Mouse (Mus musculus) neural tube, embryonic 14.5 days (tissue): ENCODE measurements around the gene Micall2. TPM values are rescaled to one million over a fixed set of nuclear protein-coding genes. Genes with fewer than 3 reads are reported as not detected.

Experiments used
- ATAC-seq: fragments of 200-750 bp; cut with Nextera tagmentation; 2 replicates; pipeline ENCODE4 v1.8.0; 2017; ENCODE audit warnings: low read depth, mild to moderate bottlenecking, moderate TSS enrichment, moderate library complexity
- H3K27ac ChIP-seq: fragments of 300-500 bp; sonication (generic); 2 replicates; pipeline ENCODE4 v1.5.1; 2014; ENCODE audit warnings: low read depth, mild to moderate bottlenecking, control low read depth, low read length, moderate library complexity, mixed read lengths
- H3K27me3 ChIP-seq: fragments of 300-500 bp; sonication (generic); 2 replicates; pipeline ENCODE4 v1.6.1; 2014; ENCODE audit warnings: low read length; ENCODE audit not compliant: control insufficient read depth, insufficient read depth
- H3K36me3 ChIP-seq: fragments of 300-500 bp; sonication (generic); 2 replicates; pipeline ENCODE4 v1.6.1; 2014; ENCODE audit warnings: low read length, mixed read lengths; ENCODE audit not compliant: control insufficient read depth, insufficient read depth
- H3K4me1 ChIP-seq: fragments of 300-500 bp; sonication (generic); 2 replicates; pipeline ENCODE4 v1.6.1; 2014; ENCODE audit warnings: low read length; ENCODE audit not compliant: control insufficient read depth, insufficient read depth
- H3K4me2 ChIP-seq: fragments of 300-500 bp; sonication (generic); 2 replicates; pipeline ENCODE4 v1.6.1; 2014; ENCODE audit warnings: mild to moderate bottlenecking, low read depth, low read length, control low read depth
- H3K4me3 ChIP-seq: fragments of 300-500 bp; sonication (generic); 2 replicates; pipeline ENCODE4 v1.5.1; 2014; ENCODE audit warnings: low read depth, low read length, control low read depth, mixed read lengths
- H3K9ac ChIP-seq: fragments of 300-500 bp; sonication (generic); replicated peaks from 2 replicates; pipeline ENCODE4 v1.6.1; 2014; ENCODE audit warnings: low read depth, mild to moderate bottlenecking, control low read depth, low read length, mixed read lengths
- H3K9me3 ChIP-seq: fragments of 300-500 bp; sonication (generic); 2 replicates; pipeline ENCODE4 v1.6.1; 2016; ENCODE audit warnings: low read length; ENCODE audit not compliant: control insufficient read depth
- WGBS: fragments of 180-500 bp; shearing (Covaris S2); extraction: QIAGEN DNeasy Blood & Tissue Kit; methylation state at CpG from one replicate; pipeline ENCODE4 v1.1.7; 2014; 5-methylcytosine and 5-hydroxymethylcytosine counted together
- microRNA-seq: library from miRNA; unstranded; fragments of <30 nt; microRNA quantifications from one replicate; pipeline ENCODE4, GENCODE M21; 2016
- polyA plus RNA-seq: library from polyadenylated mRNA; unstranded; fragments of >200 nt; fragmentation: Nextera tagmentation; extraction: Ambion mirVana; gene quantifications from 2 replicates; pipeline ENCODE4 v1.2.1, GENCODE M21; 2014

Gene Micall2
- polyA plus RNA-seq, 1 experiment from 2014 or later: 9.1 TPM

DNA sequence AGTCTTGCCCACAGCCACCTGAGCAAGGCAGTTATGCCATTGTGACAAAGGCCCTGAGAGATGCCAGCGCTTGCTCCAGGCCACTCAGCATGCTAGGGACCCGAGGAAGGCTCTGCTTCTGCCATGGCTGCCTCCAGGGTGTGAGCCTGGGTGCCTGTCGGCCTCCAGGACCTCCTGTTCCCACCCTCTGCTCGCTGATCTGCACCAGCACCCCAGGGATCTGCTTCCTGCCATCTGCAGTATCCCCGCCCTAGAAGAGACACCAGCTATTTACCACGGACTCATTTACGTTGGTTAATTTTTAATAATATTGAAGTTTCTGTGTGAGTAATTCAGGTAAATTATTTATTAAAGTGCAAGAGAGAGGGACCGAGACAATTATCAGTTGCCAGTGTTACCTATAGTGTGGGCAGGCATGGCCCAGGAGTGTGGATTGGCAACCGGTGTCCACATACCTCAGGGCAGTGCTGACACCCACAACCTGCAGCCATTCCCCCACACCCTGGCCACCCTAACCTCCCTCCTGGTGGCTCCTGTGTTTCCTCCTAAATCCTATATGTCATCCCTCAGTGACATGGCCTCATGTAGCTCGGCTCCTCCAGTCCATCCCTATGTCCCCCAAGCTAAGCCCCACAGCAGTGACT is 78.1 kb downstream of the Micall2 start:
- H3K9me3 ChIP-seq: no peaks in the 10 kb centered on the region
- no peak for ATAC-seq
- H3K27ac ChIP-seq: no peak overlapping the region
- peaks cover 5% of the 10 kb centered on the region; the same call in 1 of the 2 replicates for H3K27me3 ChIP-seq
- peaks cover 6% of the 10 kb centered on the region for H3K4me1 ChIP-seq
- no peak overlapping the region for H3K4me2 ChIP-seq
- no peak overlapping the region for H3K4me3 ChIP-seq
- no peak overlapping the region for H3K9ac ChIP-seq
- 43% methylated on average over 10 of the region's 10 CpGs for WGBS
- H3K36me3 ChIP-seq: no peaks in the 10 kb centered on the region

Small RNA genes lying within 50 kb of the gene (microRNA-seq; reads per million reads assigned to microRNA genes)
- not detected for gene Mir7037

Other genes starting within 250 kb of the Micall2 start
- gene Uncx, start 192.8 kb downstream of the Micall2 start, polyA plus RNA-seq: 33.4 and 39.8 TPM in 2 replicates
- 35.4 and 39.6 TPM in 2 replicates for gene Ints1, start 39.3 kb upstream of the Micall2 start, polyA plus RNA-seq
- gene Mafk, start 55.2 kb upstream of the Micall2 start, polyA plus RNA-seq: 5.7 and 8.9 TPM in 2 replicates
- 0.23 TPM in 1 of 2 replicates, not detected in the other for gene Tmem184a, start 83.6 kb upstream of the Micall2 start, polyA plus RNA-seq
- not detected in 2 replicates for gene Gm26938, start 90.1 kb upstream of the Micall2 start, polyA plus RNA-seq
- 71.1 TPM in 2 replicates for gene Psmg3, start 90.5 kb upstream of the Micall2 start, polyA plus RNA-seq
- 4.7 and 5.1 TPM in 2 replicates for gene Elfn1, start 171.6 kb upstream of the Micall2 start, polyA plus RNA-seq